Mouse (Mus musculus) G1E (cell line): ENCODE measurements around the gene Elane.

Source experiments
- CTCF ChIP-seq: IDR thresholded peaks from 2 replicates; pipeline ENCODE4 v1.5.1; 2012; ENCODE audit warnings: low read depth, low read length, inconsistent platforms, mixed read lengths
- GATA1 ChIP-seq: IDR thresholded peaks from 2 replicates; pipeline ENCODE4 v1.6.1; 2012; ENCODE audit warnings: borderline replicate concordance, low read length, inconsistent platforms, mixed read lengths
- GATA2 ChIP-seq: IDR thresholded peaks from 2 replicates; pipeline ENCODE4 v1.6.1; 2012; ENCODE audit warnings: low read depth, low read length, inconsistent platforms, borderline replicate concordance
- POLR2AphosphoS5 ChIP-seq: IDR thresholded peaks from 2 replicates; pipeline ENCODE4 v1.6.1; 2012; ENCODE audit warnings: low read depth, low read length, inconsistent platforms; ENCODE audit not compliant: insufficient replicate concordance

- TF ChIP-seq CTCF (peak; percentile 70), GATA1 (no peak), GATA2 (no peak), POLR2AphosphoS5 (no peak)
These were observed 2.6 kb upstream of the Elane start for GRCm38 (mm10) chr10:79883297-79884084.
